Mouse (Mus musculus): ENCODE measurements around the gene Rcan1.

The Rcan1 gene

DNA sequence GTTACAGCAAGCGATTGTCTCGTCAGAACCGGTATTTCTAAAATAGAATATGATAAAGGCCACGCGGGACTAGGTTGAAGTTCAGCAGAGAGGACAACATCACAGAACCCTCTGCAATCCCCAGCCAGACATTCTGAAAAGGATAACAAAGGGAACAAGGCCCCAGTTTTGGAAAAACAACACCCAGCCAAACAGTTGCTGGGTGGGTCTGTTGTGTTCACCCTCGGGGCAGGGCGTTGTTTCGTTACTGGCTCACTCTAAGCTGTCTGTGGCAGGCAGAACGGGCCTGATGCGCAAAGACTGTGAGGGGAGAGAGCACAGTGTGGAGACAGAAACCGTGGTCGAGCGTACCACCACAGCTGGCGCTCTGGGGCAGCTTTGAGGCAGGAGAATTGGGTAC, 2.2 kb downstream of the Rcan1 start:
- DNase-seq: no peak

DNA sequence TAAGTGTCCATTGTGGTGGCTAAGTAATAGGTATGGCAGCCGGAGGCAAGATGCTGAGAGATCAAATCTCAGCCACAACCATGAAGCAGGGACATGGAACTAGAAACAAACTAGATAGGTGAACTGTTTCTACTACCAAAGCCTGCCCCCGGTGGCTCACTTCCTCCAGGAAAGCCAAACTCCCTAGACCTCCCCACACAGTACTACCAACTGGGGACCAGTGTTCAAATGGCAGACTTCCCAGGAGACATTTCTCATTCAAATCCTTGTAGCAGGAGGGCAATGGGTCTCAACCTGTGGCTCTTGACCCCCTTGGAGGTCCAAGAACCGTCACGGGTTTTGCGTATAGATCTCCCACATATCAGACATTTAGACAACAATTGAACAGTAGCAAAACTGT, 3.6 kb downstream of the Rcan1 start:
- peak in 1 of 2 experiments; percentile 19 for DNase-seq

DNA sequence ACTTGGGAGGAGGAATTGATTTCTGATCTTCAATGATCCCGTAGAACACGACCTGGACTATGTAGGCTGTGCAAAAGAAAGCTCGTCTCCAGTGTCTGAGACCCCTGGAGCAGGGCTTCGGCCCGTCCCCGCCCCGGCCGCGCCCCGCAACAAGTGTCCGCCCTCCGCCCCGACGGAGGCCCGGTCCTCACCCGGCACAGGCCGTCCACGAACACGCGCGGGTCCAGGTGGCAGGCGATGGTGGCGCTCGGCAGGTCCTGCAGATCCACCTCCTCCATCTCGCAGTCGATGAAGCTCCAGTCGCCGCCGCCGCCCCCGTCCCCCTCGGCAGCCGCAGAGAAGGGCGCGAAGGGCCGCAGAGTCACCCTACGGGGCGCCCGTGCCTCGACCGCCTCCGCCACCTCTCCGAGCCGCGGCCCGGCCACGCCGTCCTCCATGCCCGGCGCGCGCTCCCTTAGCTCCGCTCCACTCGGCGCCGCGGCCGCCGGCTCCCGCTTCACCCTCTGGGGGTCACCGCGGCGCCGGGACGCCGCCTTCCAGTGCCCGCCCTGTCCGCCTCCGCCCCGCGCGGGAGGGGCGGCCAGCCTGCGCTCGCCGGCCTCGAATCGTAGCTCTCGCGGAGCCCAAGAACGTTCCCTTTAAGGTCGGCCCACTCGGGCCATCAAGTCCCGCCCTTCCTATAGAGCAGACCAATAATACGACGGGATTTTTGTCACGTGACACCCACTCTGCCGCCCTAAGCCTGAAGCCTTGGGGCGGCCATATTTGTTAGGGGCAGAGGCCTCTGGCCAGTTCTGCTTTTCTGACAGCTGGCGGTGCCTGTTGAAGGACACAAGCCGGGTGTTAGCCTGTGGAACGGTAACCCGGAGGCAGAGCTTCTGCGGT, 4.8 kb downstream of the Rcan1 start:
- peak; percentile 96 to 99 for DNase-seq

- no peak for DNase-seq
These were observed 5.4 kb downstream of the Rcan1 start for GRCm38 (mm10) chr16:92465226-92465625.

GRCm38 (mm10) chr16:92464390-92464972, 6.2 kb downstream of the Rcan1 start:
- DNase-seq: no peak

DNA sequence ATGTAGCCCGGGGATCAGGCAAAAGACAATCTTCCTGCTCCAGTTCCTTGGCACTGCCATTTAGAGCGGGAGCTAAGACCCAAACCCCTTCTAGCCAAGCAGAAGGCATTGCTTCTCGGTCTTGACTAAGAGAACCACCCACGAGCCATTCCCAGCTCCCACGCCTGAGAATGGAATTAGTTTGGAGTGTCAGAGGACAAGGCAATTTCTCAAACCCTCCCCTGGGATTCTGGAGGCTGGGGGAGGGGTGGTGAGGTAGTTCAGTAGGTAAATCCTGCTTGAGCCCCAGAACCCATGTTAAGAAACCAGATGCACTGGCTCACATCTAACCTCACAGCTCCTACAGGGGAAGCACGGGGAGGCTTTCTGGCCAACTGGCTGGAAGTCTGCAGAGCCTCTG, 9.3 kb downstream of the Rcan1 start:
- no peak for DNase-seq

GRCm38 (mm10) chr16:92457594-92457993, 13.1 kb downstream of the Rcan1 start:
- peak; percentile 50 to 75 for DNase-seq

- DNase-seq: no peak
These were observed 14.7 kb downstream of the Rcan1 start for GRCm38 (mm10) chr16:92455969-92456368.

- DNase-seq: peak in 1 of 2 experiments; percentile 36
These were observed 15.2 kb downstream of the Rcan1 start for GRCm38 (mm10) chr16:92455488-92455887.

DNA sequence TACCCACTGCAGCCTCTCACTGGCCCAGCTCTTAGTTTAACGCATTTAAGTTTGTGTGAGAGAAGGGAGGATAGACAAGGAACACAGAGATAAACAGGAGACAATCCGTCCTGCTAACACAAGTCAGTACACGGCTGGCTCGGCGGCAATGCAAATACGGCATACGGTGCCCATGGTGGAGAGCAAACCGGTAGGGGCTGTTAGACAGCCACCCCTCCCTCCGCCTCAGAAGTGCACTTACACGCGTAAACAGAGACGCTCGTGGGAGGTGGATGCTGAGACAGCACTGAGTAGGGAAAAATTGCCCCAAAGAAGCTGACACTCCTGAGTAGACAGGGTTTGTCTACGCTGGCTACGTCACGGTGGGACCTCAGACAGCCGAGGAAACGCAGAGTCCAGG, 16.2 kb downstream of the Rcan1 start:
- no peak for DNase-seq

DNA sequence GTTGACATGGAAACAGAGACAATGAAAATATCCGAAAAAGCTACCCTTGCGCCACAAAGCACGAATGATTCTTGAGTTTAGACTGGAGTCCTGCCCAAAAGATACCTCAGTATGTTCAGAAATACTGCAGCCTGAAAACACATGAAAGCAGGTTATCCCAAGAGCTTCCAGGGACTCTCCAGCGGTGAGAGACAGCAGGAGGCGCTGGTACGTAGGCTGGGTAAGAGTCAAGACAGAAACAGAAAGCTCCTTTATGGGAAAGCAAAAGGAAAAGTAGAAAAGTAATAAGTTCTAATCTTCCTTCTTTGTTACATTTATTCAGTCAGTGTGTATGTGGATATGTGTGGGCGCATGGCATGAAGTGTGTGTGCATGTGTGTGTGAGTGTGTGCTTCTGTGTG, 16.7 kb downstream of the Rcan1 start:
- DNase-seq: no peak

DNA sequence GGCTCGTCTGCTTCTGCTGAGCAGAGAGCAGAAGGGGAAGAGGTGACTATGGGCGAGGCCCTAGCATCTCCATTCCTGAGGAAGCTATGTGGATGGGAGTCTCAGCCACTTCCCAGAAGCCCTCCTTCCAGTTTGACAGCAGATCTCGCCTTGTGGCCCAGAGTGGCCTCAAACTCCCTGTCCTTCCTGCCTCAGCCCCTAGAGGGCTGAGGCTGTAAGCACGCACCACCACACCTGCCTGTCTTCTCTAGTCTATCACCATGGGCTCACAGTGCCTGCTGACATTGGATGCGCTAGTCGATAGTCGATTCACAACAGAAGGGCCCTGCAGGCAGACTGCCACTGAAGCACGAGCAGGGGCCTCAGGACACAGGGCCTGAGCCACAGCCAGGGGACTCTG, 18.1 kb downstream of the Rcan1 start:
- DNase-seq: peak in 1 of 2 experiments; percentile 23

- DNase-seq: no peak
These were observed 19.1 kb downstream of the Rcan1 start for GRCm38 (mm10) chr16:92451516-92452072.

DNA sequence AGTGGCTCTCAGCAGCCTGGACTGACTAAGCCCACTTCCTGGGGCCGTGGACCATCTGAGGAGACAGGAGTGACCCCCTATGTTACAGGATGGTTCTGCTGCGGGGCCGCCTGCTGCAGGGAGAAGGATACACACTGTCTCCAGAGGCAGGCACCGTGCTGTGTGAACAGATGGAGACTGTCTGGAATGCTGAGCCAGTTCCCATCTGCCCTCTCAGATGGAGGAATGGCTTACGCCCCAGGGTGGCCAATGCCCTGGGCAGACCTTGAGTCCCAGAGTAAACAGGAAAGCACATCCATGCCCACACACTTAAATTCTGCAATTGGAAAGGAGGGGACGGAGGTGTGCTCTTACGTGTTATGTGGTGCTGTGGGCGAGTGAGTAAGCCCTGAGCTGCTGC, 20.3 kb downstream of the Rcan1 start:
- no peak for DNase-seq

- DNase-seq: no peak
These were observed 21.6 kb downstream of the Rcan1 start for GRCm38 (mm10) chr16:92449080-92449479.

- peak; percentile 34 to 69 for DNase-seq
These were observed 25.3 kb downstream of the Rcan1 start for GRCm38 (mm10) chr16:92445377-92445776.

DNA sequence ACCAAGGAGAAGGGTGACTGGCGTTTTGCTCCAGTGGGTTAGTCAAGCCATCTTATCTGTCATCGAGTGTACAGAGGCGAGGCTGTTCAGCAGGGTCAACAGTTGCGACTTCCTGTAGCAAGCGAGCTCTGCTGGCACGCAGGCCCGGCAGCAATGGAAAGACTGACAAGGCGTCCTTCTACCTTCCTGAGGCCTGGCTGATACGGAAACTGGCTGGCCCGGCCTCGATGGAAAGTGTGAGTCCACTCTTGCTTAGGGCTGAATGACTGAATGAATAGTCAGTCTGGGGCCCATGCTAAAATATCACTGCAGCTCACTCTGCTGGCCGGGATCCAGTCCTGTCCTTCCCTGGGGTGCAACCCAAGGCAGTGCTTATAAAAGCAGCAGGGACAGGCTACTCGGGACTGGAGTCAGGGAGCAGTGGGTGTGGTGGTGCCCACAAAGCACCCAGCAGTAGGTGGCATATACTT, 27.0 kb downstream of the Rcan1 start:
- DNase-seq: peak; percentile 64 to 70

GRCm38 (mm10) chr16:92442946-92443345, 27.7 kb downstream of the Rcan1 start:
- no peak for DNase-seq

- DNase-seq: no peak
These were observed 28.5 kb downstream of the Rcan1 start for GRCm38 (mm10) chr16:92442150-92442549.

- DNase-seq: no peak
These were observed 29.5 kb downstream of the Rcan1 start for GRCm38 (mm10) chr16:92441203-92441602.

DNA sequence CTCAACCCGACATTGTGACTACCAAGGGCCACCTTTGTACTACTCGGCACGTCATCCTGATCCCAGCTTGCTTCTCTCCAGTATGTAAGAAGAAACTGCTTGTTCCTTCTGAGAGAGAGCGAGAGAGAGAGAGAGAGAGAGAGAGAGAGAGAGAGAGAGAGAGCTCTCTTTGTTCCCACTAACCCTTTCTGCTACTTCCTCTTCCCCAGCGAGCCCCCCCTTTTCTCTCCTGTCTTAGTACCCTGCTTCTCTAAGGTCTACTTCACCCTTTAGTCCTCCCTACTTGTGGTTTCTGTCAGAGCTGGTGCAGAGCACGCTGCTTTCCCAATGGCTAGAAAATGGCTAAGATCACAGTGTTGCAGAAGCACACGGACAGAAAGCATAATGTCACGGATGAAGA, 30.4 kb downstream of the Rcan1 start:
- no peak for DNase-seq

GRCm38 (mm10) chr16:92439775-92440174, 30.9 kb downstream of the Rcan1 start:
- no peak for DNase-seq

DNA sequence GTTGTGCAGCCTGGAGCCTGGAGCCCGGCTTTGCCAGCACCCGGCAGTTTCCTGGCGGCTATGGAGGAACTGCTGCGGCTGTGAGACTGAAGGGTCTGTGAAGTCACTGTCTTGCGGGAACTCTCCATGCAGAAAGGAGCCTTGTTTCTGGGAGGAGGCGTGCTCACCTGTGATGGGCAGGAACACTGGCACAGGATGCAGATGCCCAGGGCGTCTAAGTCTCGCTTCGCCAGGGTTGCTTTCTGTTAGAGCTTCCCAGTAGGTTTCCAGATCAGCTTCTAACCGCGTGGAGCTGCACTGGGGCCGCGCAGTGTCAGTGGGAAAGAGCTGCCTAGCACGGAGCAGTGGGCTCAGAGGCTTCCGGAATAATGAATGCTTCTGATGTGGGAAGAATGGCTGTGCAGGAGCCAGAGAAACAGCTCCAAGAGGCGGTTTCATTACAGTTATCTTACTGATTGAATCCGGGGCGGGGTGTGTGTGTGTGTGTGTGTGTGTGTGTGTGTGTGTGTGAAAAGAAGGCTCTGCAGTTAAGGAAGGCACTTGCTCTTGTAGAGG, 35.2 kb downstream of the Rcan1 start:
- no peak for DNase-seq

DNA sequence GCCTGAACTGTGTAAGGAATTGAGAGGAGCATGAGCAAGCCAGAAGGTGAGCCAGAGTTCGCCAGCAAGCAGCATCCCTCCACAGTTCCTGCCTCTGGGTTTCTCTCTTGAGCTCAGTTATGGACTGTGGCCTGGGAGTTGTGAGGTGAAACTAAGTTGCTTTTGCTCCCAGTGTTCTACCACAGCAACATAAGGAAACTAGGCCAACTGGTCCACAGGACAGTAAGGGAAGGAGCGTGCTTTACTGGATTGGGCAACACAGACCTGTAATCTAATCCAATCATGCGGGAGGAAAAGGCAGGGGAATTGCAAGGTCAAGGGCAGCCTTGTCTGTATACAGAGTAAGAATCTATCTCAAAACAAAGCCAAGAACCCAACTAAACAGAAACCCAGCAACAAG, 37.5 kb downstream of the Rcan1 start:
- DNase-seq: no peak

Data from kidney, postnatal 36 days (tissue).